Mouse (Mus musculus): ENCODE results near the gene Gtf3c5.

Gene Gtf3c5

GRCm38 (mm10) chr2:28583651-28584050, at the start of gene Gtf3c5:
Gene Gtf3c5 (minus strand): TSS chr2:28583751.
- in situ Hi-C loops (cut with MboI, MseI) = no loop called here

GRCm38 (mm10) chr2:28633136-28633535, 49.6 kb upstream of the Gtf3c5 start:
- in situ Hi-C loops (cut with MboI, MseI) = loop anchor here in 1 of 2 experiments (5.0 kb wide), 1 partner anchor 41 kb away; no protein-coding TSS in a partner anchor

GRCm38 (mm10) chr2:28632626-28633025, 49.1 kb upstream of the Gtf3c5 start:
- in situ Hi-C loops (cut with MboI, MseI) = loop anchor here in 1 of 2 experiments (5.0 kb wide), 1 partner anchor 40 kb away; no protein-coding TSS in a partner anchor

GRCm38 (mm10) chr2:28629911-28630381, 46.4 kb upstream of the Gtf3c5 start:
- in situ Hi-C loops (cut with MboI, MseI) = loop anchor here (5.0 kb wide), 2 partner anchors 38 to 42 kb away; no protein-coding TSS in a partner anchor

- in situ Hi-C loops (cut with MboI, MseI) = loop anchor here in 1 of 2 experiments (5.0 kb wide), 1 partner anchor 44 kb away; no protein-coding TSS in a partner anchor
Measured at GRCm38 (mm10) chr2:28628053-28628452, 44.5 kb upstream of the Gtf3c5 start.

GRCm38 (mm10) chr2:28626038-28626437, 42.5 kb upstream of the Gtf3c5 start:
- in situ Hi-C loops (cut with MboI, MseI) = loop anchor here in 1 of 2 experiments (5.0 kb wide), 1 partner anchor 46 kb away; no protein-coding TSS in a partner anchor

GRCm38 (mm10) chr2:28624870-28625269, 41.3 kb upstream of the Gtf3c5 start:
- in situ Hi-C loops (cut with MboI, MseI) = loop anchor here in 1 of 2 experiments (5.0 kb wide), 1 partner anchor 47 kb away; no protein-coding TSS in a partner anchor

- in situ Hi-C loops (cut with MboI, MseI) = no loop called here
Measured at GRCm38 (mm10) chr2:28622521-28623124, 39.1 kb upstream of the Gtf3c5 start.

- in situ Hi-C loops (cut with MboI, MseI) = no loop called here
Measured at GRCm38 (mm10) chr2:28621664-28622171, 38.2 kb upstream of the Gtf3c5 start, which contains the start of gene Gfi1b. Gene Gfi1b (minus strand): TSS chr2:28621982.

- in situ Hi-C loops (cut with MboI, MseI) = no loop called here
Measured at GRCm38 (mm10) chr2:28621111-28621510, 37.6 kb upstream of the Gtf3c5 start.

- in situ Hi-C loops (cut with MboI, MseI) = no loop called here
Measured at GRCm38 (mm10) chr2:28620522-28620921, 37.0 kb upstream of the Gtf3c5 start.

- in situ Hi-C loops (cut with MboI, MseI) = no loop called here
Measured at GRCm38 (mm10) chr2:28619369-28619768, 35.8 kb upstream of the Gtf3c5 start.

GRCm38 (mm10) chr2:28618777-28619336, 35.3 kb upstream of the Gtf3c5 start:
- in situ Hi-C loops (cut with MboI, MseI) = no loop called here

GRCm38 (mm10) chr2:28617498-28618486, 34.2 kb upstream of the Gtf3c5 start:
- in situ Hi-C loops (cut with MboI, MseI) = no loop called here

- in situ Hi-C loops (cut with MboI, MseI) = no loop called here
Measured at GRCm38 (mm10) chr2:28616874-28617273, 33.3 kb upstream of the Gtf3c5 start.

GRCm38 (mm10) chr2:28616358-28616757, 32.8 kb upstream of the Gtf3c5 start:
- in situ Hi-C loops (cut with MboI, MseI) = no loop called here

GRCm38 (mm10) chr2:28613599-28613998, 30.0 kb upstream of the Gtf3c5 start:
- in situ Hi-C loops (cut with MboI, MseI) = no loop called here

- in situ Hi-C loops (cut with MboI, MseI) = no loop called here
Measured at GRCm38 (mm10) chr2:28612436-28613063, 29.0 kb upstream of the Gtf3c5 start.

GRCm38 (mm10) chr2:28611407-28611787, 27.8 kb upstream of the Gtf3c5 start:
- in situ Hi-C loops (cut with MboI, MseI) = no loop called here

GRCm38 (mm10) chr2:28610716-28611406, 27.3 kb upstream of the Gtf3c5 start:
- in situ Hi-C loops (cut with MboI, MseI) = no loop called here
